Mouse (Mus musculus) embryonic stem cell, embryonic (primary cell): ENCODE data around the gene Sel1l.

ENCODE experiments used
- CTCF ChIA-PET, 4 experiments: fragments of 300-600 bp in 2 of 4; fragments of 350-600 bp in 2 of 4; sonication (Branson Sonifier 250); formaldehyde crosslinking; loops; one replicate each; lab custom pipeline; 2022; ENCODE audit warnings: inconsistent platforms in 2 of 4; lab: Charles Lee
- POLR2A ChIA-PET, 4 experiments: fragments of 300-600 bp in 2 of 4; fragments of 350-600 bp in 2 of 4; sonication (Branson Sonifier 250); formaldehyde crosslinking; loops; one replicate each; lab custom pipeline; 2022; ENCODE audit warnings: antibody characterized with exemption in 4 of 4, inconsistent platforms in 1 of 4; lab: Charles Lee

Gene Sel1l

GRCm38 (mm10) chr12:91766338-91767107 lies 82.4 kb downstream of the Sel1l start:
- ChIA-PET POLR2A (interaction anchor here in 3 of 4 experiments (0.6 to 1.7 kb wide), 5 partner anchors 8 to 136 kb away, joined by 3 to 6 read pairs (median 5); no protein-coding TSS in a partner anchor), CTCF (interaction anchor here in 1 of 4 experiments (1.2 kb wide), 1 partner anchor 23 kb away, joined by 3 read pairs; no protein-coding TSS in a partner anchor)

- CTCF ChIA-PET = interaction anchor here in 1 of 4 experiments (1.2 kb wide), 1 partner anchor 24 kb away, joined by 3 read pairs; no protein-coding TSS in a partner anchor
- POLR2A ChIA-PET = interaction anchor here in 2 of 4 experiments (1.4 to 1.7 kb wide), 2 partner anchors 13 kb away, joined by 5 to 6 read pairs; no protein-coding TSS in a partner anchor
Measured at GRCm38 (mm10) chr12:91765504-91765903, 83.5 kb downstream of the Sel1l start.

- ChIA-PET CTCF (interaction anchor here in 2 of 4 experiments (0.5 to 0.8 kb wide), 2 partner anchors 25 to 113 kb away, joined by 4 to 5 read pairs; no protein-coding TSS in a partner anchor), POLR2A (interaction anchor here in 2 of 4 experiments (0.6 to 1.4 kb wide), 3 partner anchors 9 to 20 kb away, joined by 3 to 5 read pairs (median 4); no protein-coding TSS in a partner anchor)
Measured at GRCm38 (mm10) chr12:91765054-91765453, 83.9 kb downstream of the Sel1l start.

- POLR2A ChIA-PET = interaction anchor here in 2 of 4 experiments (0.6 to 1.1 kb wide), 2 partner anchors 9 to 20 kb away, joined by 3 to 4 read pairs; no protein-coding TSS in a partner anchor
- CTCF ChIA-PET = interaction anchor here in 3 of 4 experiments (0.5 to 0.8 kb wide), 3 partner anchors 24 to 113 kb away, joined by 3 to 5 read pairs (median 4); partner anchors contain the start of gene Ston2 (in 1 of the 3)
Measured at GRCm38 (mm10) chr12:91764471-91764870, 84.5 kb downstream of the Sel1l start.

GRCm38 (mm10) chr12:91759836-91760235 lies 89.1 kb downstream of the Sel1l start:
- POLR2A ChIA-PET = interaction anchor here in 1 of 4 experiments (1.6 kb wide), 1 partner anchor 14 kb away, joined by 3 read pairs; no protein-coding TSS in a partner anchor

GRCm38 (mm10) chr12:91757854-91758562 lies 90.9 kb downstream of the Sel1l start:
- POLR2A ChIA-PET = interaction anchor here in 3 of 4 experiments (0.6 to 1.9 kb wide), 8 partner anchors 8 to 343 kb away, joined by 3 to 9 read pairs (median 5); partner anchors contain the start of gene Gtf2a1 (in 1 of the 3)
- CTCF ChIA-PET = interaction anchor here in 1 of 4 experiments (1.5 kb wide), 1 partner anchor 32 kb away, joined by 7 read pairs; no protein-coding TSS in a partner anchor

More at GRCm38 (mm10) chr12:91759836-91760235, 89.1 kb downstream of the Sel1l start:
- CTCF ChIA-PET = no interaction called here

GRCm38 (mm10) chr12:91756562-91757166 lies 92.3 kb downstream of the Sel1l start:
- CTCF ChIA-PET = no interaction called here
- POLR2A ChIA-PET = interaction anchor here in 2 of 4 experiments (0.7 to 1.0 kb wide), 2 partner anchors 74 to 167 kb away, joined by 3 to 8 read pairs; partner anchors contain the start of gene Gtf2a1 (in 1 of the 2)
